Mouse (Mus musculus): ENCODE measurements around the gene Polr1e.

- no peak for TF ChIP-seq CTCF (IDR thresholded peaks at IDR 0.05; ENCODE audit: low read depth)
- TF ChIP-seq EP300 (IDR thresholded peaks at IDR 0.05; ENCODE audit: low read depth): no peak
These were observed 42.3 kb upstream of the Polr1e start for GRCm38 (mm10) chr4:44976026-44976615.

All from heart, postnatal 0 days (tissue).